20 mouse cellular contexts compared by ENCODE assay signal in the genomic region with DNA sequence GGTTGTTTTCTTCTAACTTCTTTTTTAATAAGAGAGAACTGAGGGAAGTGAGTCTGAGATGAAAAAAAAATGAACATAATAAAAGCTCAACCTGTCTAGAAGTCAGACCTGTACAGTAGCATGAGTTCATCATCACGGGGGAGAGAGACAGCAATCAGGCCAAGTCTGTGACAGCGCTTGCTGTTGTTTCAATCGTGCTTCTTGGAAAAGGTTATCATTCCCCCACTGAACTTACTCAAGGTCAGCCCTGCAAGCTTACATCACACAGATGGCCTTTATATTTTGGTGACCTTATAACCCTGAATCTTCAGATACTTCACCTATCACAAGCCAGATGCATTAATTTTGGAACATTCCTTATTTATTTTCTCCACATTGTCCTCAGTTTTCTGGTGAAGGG.
DNase-seq lines count a peak whose midpoint lies in the region; TF ChIP-seq lines count a peak whose summit lies in the region.
"Had no signal": no experiment of that assay in that cellular context is flagged by ENCODE, and none has a peak within 500 bp of the region (broad histone marks: within the 10 kb centered on the region; RNA-seq: fewer than 3 reads in every experiment).

No protein-coding gene starts in this region.

- intact Hi-C loops in gastrocnemius, adult 2 months (cut with DNase I) = no loop called here

- peak; percentile 65 for DNase-seq in adrenal gland, adult 2 months
- DNase-seq in adrenal gland, postnatal 10 days = no peak
- no peak for DNase-seq in gastrocnemius, adult 2 months
- DNase-seq in gastrocnemius, adult 18-20 months (ENCODE audit: low spot score) = no peak
- peak; percentile 48 to 56 for DNase-seq in adrenal gland, postnatal 36 days
- DNase-seq in thymus, postnatal 14 days = no peak
- DNase-seq: B cell, adult 2 months; cerebellum, adult 18-20 months; cerebellum, adult 9-10 months; cerebellum, postnatal 14 days; gastrocnemius, postnatal 25 days; heart, adult 18-20 months; heart, postnatal 14 days; kidney, adult 2 months had no signal

- no peak overlapping the region for H3K4me3 ChIP-seq in gastrocnemius, adult 2 months
- H3K4me3 ChIP-seq: forebrain, embryonic 10.5 days; forebrain, embryonic 13.5 days; heart, embryonic 10.5 days; heart, embryonic 13.5 days; hindbrain, embryonic 12.5 days; hindbrain, embryonic 15.5 days had no signal

- H3K27ac ChIP-seq in gastrocnemius, adult 2 months = peak overlapping the region; percentile 12; the same call in 1 of the 2 replicates
- H3K27ac ChIP-seq: forebrain, embryonic 10.5 days; forebrain, embryonic 13.5 days; heart, embryonic 10.5 days; heart, embryonic 13.5 days; hindbrain, embryonic 12.5 days; hindbrain, embryonic 15.5 days had no signal

- no peak for TF ChIP-seq CTCF in gastrocnemius, adult 2 months (IDR thresholded peaks at IDR 0.05)

Comparison
In these comparisons a context has a peak if more than half of its experiments do, and no peak if none do; other contexts are left out.
1. DNase-seq: peak in adrenal gland, adult 2 months (single experiment) and adrenal gland, postnatal 36 days (2 of 2); none in adrenal gland, postnatal 10 days (single experiment), gastrocnemius, adult 2 months (single experiment), gastrocnemius, adult 18-20 months (single experiment) and thymus, postnatal 14 days (single experiment).